Mouse (Mus musculus) layer of hippocampus, postnatal 25 days (tissue): Measurements from ENCODE around the gene Olfml2b. TPM values are rescaled to one million over a fixed set of nuclear protein-coding genes. Genes with fewer than 3 reads are reported as not detected.

ENCODE experiments used
- DNase-seq, 2 experiments: peaks; one replicate each; pipeline ENCODE4 v3.0.0; 2022; ENCODE audit warnings: mixed read lengths in 2 of 2, low spot score in 1 of 2; ENCODE audit errors: extremely low spot score in 1 of 2
- total RNA-seq, 2 experiments: library from RNA; stranded (reverse); gene quantifications; 2 replicates each; pipeline ENCODE4 v1.2.3; 2021

Olfml2b gene
- total RNA-seq = 10 to 100 TPM; 35.6 to 44.2 TPM

DNA sequence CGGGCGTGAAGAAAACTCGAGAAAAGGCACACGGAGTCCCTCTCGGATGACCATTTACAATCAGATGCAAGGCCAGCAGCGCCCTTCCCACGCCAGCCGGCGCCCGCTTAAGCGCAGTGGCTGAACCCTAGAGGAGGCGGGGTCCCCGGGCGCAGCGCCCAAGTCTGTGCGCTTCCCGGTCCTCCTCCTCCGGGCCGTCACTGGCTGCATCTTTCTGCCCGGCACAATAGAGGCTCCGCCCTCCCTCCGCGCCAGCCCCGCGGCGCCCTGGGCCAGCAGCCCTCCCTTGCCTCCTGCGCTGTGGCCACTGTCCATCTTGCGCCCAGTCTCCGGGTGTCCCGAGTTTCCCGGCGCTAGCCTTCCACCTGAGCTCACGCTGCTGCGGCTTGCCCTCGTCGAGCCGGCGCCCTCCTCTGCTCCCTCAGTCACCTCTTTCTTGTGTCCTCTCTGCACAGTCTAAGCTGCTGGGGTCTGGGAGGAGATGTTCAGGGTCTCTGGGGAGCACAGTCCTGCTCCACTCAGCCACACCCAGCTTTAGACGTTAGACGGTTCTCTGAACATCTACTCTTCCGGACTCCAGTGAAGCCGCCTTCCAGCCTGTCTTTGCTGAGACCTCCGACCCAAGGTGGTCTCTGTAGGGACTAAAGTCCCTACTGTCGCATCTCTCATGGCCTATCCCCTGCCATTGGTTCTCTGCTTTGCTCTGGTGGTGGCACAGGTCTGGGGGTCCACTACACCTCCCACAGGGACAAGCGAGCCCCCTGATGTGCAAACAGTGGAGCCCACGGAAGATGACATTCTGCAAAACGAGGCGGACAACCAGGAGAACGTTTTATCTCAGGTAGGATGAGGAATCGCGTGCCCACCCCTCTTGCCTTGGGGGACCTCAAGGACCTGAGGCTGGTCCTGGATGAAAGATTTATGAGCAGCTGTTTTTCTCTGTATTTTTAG lies at the start of gene Olfml2b:
Gene Olfml2b, plus strand, starts transcription at position 278 of the 951 bp plus-strand sequence.
- DNase-seq = peak; percentile 61 to 74

DNA sequence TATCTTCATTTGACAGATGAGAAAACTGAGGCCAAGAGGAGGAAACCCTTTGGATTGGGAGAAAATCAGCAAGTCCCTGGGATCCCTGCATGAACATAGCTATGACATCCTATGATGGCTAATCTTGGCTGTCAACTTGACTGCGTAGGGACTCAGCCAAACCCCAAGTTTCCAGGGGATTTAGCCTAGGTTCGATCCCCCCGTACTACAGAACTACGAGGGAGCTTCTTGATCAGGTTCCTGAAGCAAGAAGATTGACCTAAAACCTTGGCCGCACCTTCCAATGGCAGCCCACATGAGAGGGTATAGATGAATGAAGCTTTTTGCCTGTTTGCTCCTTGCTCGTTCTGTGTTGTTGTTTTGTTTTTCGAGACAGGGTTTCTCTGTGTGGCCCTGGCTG lies 49.8 kb upstream of the Olfml2b start:
- no peak for DNase-seq

GRCm38 (mm10) chr1:170605228-170606001 lies 38.9 kb upstream of the Olfml2b start:
- DNase-seq = no peak

GRCm38 (mm10) chr1:170607231-170607917 lies 37.0 kb upstream of the Olfml2b start:
- no peak for DNase-seq

DNA sequence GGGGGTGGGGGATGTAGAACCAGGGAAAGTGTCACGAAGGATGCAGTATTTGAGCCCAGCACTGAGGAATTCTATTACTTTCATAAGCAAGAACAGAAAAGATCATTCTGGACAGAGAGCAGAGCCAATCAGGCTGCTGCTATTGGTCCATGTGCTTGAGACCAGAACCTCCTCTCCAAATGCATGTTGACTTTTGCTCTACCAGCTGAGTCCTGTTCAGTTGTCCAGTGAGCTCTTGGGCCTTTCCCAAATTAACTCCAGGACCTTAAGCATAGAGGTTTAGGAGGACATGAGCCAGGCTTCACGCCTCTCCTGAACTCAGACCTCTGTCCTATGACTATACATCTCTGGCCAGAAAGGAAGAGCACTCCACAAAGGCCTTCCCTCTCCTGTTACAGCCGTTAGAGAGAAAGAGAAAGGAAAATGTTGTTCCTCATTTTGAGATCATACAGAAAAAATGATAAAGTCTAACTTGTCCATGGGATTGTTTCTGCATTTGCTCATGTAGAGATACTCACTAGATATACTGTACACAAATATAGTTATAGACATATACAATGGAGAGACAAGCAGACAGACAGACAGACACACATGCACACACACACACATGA lies 35.8 kb upstream of the Olfml2b start:
- no peak for DNase-seq

DNA sequence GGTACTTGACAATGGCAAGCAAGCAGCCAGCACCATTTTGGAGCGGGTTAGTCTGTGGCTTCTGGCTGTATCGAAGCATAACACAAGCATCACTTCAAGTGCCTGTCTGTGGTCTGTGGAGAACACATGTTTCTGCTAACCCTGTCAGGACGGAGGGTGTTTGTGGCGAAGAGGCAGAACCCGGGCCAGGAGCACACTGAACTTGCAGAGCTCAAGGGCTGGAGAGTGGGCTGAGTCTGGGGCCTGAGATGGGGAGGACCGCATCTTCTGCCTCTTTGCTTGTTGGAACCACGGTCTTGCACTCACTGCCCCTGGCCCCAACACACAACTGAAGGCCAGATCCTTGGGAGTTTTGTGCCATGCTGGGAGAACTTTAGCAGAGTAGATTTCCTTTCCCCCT lies 34.5 kb upstream of the Olfml2b start:
- DNase-seq = no peak

DNA sequence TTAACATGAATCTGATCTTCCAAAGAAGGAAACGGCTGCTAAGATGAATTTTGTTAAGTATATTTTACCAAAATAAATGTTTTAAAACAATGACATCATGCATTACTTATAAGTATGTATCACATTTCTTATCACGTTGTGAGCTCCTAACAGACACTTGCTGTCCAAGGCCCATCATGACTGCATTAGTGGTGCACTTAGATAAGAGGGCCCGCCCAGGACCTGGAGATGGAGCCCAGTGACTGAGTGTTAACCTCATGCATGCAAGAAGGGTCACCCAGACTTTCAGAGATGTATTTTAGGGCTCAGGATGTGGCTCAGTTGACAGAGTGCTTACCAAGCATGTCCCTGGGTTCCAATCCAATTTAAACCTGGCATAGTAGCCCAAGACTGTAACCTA lies 34.0 kb upstream of the Olfml2b start:
- no peak for DNase-seq

GRCm38 (mm10) chr1:170610695-170611094 lies 33.6 kb upstream of the Olfml2b start:
- no peak for DNase-seq

DNA sequence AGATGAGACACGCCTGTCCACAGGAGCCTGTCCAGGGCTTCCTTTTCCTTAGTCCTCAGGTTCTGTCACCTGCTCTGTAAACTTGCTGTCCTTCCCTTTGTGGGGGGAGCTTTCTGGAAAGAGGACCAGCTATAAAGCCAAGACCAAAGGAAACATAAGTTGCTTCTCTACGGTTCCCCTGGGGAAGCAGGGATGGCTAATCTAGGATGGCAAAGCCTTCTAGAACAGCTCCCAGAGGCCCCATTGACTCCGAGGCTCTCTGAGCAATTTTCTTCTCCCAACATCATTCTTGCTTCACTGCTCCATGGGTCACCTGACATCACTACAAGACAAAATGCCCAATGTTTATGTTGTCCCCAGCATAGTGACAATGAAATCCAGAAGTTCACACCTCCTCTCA lies 32.7 kb upstream of the Olfml2b start:
- no peak for DNase-seq

GRCm38 (mm10) chr1:170612968-170613872 lies 31.1 kb upstream of the Olfml2b start:
- peak; percentile 38 to 77 for DNase-seq

DNA sequence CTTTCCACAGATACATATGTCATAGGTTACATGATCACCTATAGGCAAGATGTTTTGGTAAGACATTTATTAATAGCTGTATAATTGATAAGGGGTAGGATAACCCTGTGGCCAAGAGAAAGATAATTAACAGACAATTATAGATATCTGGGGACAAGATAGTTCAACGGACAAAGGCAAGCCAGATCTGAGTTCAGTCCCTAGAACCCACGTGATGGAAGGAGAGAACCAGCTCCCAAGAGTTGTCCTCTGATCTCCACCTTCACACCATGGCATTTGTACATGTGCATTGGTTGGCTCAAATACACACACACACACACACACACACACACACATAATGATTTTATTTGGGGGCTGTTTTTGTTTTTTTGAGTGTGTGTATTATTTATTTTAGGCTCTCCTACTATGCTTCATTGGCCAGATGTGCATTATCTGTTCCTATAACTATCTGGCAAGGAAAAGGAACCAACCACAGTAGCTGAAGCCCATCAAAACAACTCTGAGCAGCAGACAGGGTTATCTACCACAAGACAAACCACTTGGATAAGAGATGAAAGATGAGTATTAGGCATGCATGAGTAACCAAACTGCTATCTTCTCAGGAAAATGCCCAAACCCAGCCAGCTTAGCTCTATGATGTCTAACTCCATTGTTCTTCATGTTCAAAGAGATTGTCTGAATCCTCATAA lies 24.5 kb upstream of the Olfml2b start:
- no peak for DNase-seq

DNA sequence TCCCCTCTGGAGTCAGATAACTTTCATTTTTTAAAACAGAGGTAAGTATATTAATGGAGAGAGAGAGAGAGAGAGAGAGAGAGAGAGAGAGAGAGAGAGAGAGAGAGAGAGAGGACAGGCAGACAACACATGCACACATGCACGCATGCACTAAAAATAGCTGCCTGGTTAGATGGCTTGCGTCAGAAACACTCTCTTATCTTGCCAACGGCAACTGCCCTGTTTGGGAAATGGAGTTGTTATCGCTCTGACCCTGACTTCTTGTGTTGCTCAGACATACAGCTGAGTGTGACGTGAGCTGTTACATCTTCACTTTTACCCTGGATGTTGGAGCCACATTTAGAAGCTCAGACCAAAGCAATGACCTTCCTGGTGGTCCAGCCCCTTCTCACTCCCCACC lies 21.4 kb upstream of the Olfml2b start:
- DNase-seq = no peak

- DNase-seq = no peak
Measured at GRCm38 (mm10) chr1:170623432-170623831, 20.9 kb upstream of the Olfml2b start.

DNA sequence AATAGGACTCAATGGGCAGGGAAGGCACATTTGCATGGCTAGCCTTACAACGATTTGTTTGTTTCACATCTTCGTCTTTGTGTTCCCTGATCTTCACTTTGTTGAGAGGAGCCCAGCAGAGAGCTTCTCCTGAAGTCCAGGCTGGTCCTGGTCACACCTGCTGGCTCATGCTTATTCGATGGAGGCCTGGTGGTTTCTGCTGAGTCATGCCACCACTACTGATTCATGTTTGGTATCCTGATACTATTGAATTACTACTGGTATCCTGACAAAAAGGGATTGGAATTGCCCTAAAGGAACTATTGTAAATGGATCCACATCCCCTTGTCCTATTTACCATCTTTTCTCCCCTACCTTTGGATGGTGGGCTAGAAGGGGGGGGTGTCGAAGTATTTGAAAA lies 13.8 kb upstream of the Olfml2b start:
- DNase-seq = no peak

- DNase-seq = no peak
Measured at GRCm38 (mm10) chr1:170631571-170631970, 12.8 kb upstream of the Olfml2b start.

GRCm38 (mm10) chr1:170632385-170632784 lies 11.9 kb upstream of the Olfml2b start:
- peak in 1 of 2 experiments; percentile 81 for DNase-seq

- DNase-seq = no peak
Measured at GRCm38 (mm10) chr1:170632856-170633255, 11.5 kb upstream of the Olfml2b start.

GRCm38 (mm10) chr1:170638941-170639340 lies 5.4 kb upstream of the Olfml2b start:
- DNase-seq = no peak
